Mouse (Mus musculus) kidney, adult 9 months (tissue): ENCODE measurements around the gene Alpl.

ENCODE experiments used
- DNase-seq: peaks from one replicate; pipeline ENCODE4 v3.0.0; 2022

The Alpl gene

GRCm38 (mm10) chr4:137797038-137797437, 854 bp upstream of the Alpl start:
- no peak for DNase-seq

GRCm38 (mm10) chr4:137794178-137794900, 1.8 kb downstream of the Alpl start:
- DNase-seq: peak; percentile 72

- no peak for DNase-seq
Measured at GRCm38 (mm10) chr4:137793611-137794010, 2.6 kb downstream of the Alpl start.

DNA sequence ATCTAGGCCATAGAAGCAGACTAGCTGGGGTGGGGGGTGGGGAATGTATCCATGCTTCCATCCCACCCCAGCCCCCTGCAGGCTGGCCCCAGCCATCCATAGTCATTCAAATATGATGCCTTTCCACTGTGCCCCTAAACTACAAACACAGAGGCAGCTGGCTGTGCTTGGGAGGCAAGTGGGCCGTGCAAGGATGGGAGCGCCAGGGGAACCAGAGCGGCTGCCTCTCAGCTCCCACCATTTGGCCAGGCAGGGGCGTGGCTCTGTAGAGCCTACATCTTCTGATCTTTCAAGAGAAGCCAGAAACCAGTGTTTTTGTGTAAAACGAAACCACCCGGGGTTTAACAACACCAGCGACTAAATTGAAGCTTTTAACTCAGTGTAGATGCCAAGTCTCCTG, 4.7 kb downstream of the Alpl start:
- no peak for DNase-seq

GRCm38 (mm10) chr4:137790981-137791380, 5.2 kb downstream of the Alpl start:
- no peak for DNase-seq

- peak; percentile 73 for DNase-seq
Measured at GRCm38 (mm10) chr4:137788511-137789049, 7.6 kb downstream of the Alpl start.

DNA sequence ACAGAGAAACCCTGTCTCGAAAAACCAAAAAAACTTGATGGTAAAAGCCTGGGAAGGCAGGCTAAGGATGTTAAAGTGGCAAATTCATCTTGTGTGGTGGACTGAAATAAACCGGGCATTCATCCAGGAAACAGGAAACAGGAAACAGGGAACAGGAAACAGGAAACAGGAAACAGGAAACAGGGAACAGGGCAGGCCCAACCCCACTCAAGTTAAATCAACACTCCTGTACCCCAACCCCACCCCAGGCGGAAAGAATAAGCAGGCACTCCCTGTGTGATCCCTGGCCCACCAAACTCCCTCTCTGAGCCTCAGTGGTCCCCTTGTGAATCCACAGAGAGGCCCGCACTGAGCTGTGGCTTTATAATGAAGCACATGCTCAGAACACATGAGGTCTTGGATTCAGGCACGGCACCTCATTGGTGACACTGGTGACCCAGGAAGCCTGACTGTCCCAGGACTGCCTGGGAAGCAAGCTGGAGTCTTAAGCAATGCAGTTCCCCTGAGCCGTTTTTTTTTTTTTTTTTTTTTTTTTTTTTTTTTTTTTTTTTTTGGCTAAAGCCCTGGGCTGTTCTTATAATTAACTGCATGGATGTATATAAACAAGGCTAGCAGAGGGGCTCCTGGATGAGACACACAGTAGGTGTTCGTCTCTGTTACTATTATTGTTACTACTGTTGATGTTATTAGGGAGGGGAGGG, 8.4 kb downstream of the Alpl start:
- DNase-seq: no peak

DNA sequence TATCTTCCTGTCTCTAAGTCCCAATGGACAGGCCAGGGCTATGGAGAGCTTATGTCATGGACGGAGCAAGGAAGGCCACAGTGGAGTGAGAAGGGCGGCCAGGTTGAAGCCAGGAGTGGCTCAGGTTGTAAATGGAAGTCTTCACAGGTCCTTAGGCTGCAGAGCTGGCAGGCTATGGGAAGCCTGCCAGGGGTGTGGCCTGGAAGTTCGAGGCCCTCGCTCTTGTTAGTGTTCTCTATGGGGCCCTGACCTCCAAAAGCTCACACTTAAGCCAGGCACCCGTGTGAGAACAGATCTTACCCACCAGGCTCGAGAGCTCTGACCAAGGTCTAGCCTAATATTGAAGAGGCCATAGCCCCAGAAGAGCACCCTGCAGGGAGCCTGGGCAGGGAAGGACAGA, 9.7 kb downstream of the Alpl start:
- no peak for DNase-seq

GRCm38 (mm10) chr4:137785270-137785669, 10.9 kb downstream of the Alpl start:
- no peak for DNase-seq

DNA sequence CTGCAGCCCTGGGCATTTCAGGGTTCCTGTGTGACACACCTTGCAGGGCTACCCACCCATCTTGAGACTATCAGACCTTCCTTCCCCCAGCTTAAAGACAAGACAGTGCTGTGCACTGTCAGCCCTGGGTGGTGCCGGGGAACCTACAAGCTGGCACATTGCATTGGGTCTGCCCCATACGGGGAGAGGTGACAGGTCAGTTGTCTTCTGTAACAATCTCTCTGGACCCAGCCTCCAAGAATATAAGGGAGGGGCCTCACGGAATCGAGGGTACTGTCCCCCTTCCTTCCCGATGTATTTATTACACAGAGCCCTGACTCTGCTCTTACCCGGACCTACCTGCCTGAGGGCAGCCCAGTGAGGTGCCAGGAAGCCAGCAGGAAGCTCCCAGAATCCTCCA, 11.4 kb downstream of the Alpl start:
- DNase-seq: no peak

- DNase-seq: peak; percentile 94
Measured at GRCm38 (mm10) chr4:137783541-137784191, 12.5 kb downstream of the Alpl start.

DNA sequence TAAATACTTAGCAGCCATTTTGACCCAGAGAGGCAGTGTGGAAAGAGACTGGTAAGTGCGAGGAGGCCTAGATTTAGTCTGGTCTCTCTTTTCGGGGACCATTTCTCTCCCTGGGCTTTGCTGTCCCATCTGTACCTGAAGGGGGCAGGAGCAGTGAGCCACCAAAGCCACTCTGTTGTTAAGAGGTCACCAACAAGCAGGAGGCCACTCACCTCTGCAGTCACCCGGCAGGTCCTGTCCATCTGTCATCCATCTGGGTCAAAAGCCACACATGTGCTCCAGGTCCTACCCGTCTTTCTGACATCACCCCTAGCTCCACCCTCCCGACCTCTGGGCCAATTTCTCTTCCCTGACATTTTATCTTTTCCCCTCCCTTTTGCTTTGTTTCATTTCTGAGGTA, 14.2 kb downstream of the Alpl start:
- no peak for DNase-seq

GRCm38 (mm10) chr4:137780986-137781385, 15.2 kb downstream of the Alpl start:
- DNase-seq: no peak

- no peak for DNase-seq
Measured at GRCm38 (mm10) chr4:137778397-137779184, 17.6 kb downstream of the Alpl start.

- DNase-seq: no peak
Measured at GRCm38 (mm10) chr4:137777866-137778265, 18.3 kb downstream of the Alpl start.

DNA sequence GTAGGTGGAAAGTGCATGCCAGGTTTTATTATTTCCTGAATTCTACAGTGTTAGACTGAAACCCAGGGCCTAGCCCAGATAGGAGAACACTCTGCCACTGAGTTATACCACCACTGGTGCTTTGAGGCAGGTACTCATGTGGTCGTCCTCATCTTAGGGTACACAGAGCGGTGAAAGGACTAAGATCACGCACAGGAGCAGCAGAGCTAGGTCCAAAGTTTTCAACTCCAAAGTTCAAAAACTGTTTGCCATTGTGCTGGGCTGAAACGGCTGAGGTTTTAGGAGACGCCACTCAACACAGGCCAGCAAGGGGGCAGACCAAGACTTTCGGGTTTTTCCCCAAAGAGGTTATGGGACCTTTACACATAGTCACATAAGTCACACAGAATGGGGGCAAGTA, 21.7 kb downstream of the Alpl start:
- peak; percentile 83 for DNase-seq

GRCm38 (mm10) chr4:137774013-137774412, 22.2 kb downstream of the Alpl start:
- no peak for DNase-seq

DNA sequence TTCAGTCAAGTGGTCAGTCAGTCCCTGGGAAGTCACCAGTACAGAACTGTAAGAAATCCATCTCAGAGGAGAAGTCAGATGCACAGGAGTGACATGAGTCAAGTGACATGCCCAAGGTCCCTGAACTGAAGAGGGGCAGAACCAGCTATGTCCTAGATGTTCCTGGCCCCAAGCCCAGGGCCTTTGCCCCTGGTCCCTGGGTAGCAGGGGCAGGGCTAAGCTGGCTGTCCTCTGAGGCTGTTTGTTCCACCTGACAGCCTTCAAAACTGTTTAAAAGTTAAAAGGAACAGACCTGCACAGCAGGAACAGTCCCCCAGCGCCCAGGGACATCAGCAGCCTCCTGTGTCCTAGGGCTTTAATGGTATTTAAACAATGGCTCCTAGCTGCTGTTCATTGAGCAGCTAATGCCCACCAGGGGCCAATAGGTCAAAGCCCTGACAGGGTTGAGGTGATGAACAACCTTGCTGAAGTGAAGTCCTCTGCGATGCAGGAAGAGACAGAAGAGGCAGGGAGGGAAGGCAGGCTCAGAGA, 22.8 kb downstream of the Alpl start:
- DNase-seq: peak; percentile 94

- DNase-seq: no peak
Measured at GRCm38 (mm10) chr4:137772438-137773056, 23.6 kb downstream of the Alpl start.

DNA sequence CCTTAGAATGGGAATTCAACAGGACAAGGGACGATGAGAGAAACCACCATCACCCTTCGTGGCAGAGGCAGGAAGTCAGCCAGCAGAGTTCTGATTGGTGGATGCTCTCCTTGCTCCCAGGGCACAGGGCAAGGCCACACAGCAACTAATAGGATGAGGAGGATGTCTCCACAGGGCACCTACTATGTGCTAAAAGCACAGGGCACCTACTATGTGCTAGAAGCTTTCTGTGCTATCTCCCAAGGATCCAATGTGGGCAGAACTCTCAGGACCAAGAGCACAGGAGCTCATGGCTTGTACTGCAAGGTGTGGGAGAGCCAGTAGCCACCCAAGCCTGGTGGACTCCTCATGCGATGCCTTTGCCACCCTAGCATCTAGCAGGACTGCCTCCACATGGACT, 24.4 kb downstream of the Alpl start:
- no peak for DNase-seq

GRCm38 (mm10) chr4:137770901-137771612, 25.1 kb downstream of the Alpl start:
- DNase-seq: no peak

DNA sequence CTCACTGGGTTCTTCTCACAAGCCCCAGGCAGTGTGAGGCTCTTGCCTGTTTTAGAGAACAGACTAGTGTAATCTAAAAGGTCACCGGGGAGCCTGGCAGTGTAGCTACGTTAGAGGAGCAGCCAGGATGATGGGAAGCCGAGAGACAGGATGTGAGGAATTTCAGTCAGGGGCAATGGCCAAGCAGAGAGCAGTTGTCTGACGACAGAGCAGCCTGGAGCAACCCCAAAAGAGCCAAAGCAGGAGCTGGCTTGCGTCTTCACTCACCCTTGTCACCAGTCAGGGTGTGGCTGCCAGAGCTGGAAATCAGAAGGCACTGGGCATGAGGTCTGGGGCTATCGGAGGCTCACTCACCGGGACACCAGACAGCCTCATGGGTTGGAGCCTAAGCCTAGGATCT, 26.5 kb downstream of the Alpl start:
- no peak for DNase-seq
